Mouse (Mus musculus) ZHBTc4 (cell line): ENCODE measurements around the gene 1700024B05Rik.
"Not testable (repeated sequence)": the region's sequence is repeated elsewhere in the genome, so short reads cannot be mapped to it uniquely, and the experiment has no call there.

Source experiments
- DNase-seq: peaks from one replicate; pipeline ENCODE4 v3.0.0-alpha.2; 2011; ENCODE audit warnings: low read depth, low spot score

The 1700024B05Rik gene

GRCm38 (mm10) chr14:41943695-41944094 is at the start of gene 1700024B05Rik:
TSS of gene 1700024B05Rik (plus strand) at chr14:41943995.
- not testable (repeated sequence) for DNase-seq

GRCm38 (mm10) chr14:41907190-41907589 is 36.6 kb upstream of the 1700024B05Rik start, which contains the start of gene Gm7980:
TSS of gene Gm7980 (minus strand) at chr14:41907290.
- DNase-seq = not testable (repeated sequence)

GRCm38 (mm10) chr14:41924649-41925048 is 19.1 kb upstream of the 1700024B05Rik start, which contains the start of gene 1700049E17Rik1:
TSS of gene 1700049E17Rik1 (plus strand) at chr14:41924949.
- not testable (repeated sequence) for DNase-seq

GRCm38 (mm10) chr14:41964095-41964494 is 20.3 kb downstream of the 1700024B05Rik start:
- DNase-seq = not testable (repeated sequence)

DNA sequence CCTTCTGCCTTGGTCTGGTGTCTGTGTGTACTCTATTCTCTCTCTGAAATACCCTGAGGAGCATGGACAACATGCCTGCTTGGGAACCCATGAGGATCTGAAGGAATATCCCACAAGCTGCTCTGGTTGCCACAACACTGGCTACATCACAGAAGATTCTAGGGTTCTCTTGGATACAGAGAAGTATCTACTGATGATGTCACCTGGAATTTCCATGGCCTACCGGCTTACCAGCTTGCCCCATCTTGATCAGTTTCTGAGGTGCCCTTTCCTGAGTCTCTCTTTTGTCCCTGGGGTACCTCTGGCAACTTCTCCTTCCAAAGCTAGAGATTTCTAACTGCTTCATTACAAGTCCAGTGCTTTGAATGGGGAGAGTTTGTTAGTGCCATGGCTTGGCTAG is 24.0 kb downstream of the 1700024B05Rik start, which contains the start of gene Gm6401:
Gene Gm6401, minus strand, starts transcription at position 101 of the 400 bp plus-strand sequence.
- not testable (repeated sequence) for DNase-seq

- not testable (repeated sequence) for DNase-seq
Measured at GRCm38 (mm10) chr14:41968596-41968995, 24.8 kb downstream of the 1700024B05Rik start.

DNA sequence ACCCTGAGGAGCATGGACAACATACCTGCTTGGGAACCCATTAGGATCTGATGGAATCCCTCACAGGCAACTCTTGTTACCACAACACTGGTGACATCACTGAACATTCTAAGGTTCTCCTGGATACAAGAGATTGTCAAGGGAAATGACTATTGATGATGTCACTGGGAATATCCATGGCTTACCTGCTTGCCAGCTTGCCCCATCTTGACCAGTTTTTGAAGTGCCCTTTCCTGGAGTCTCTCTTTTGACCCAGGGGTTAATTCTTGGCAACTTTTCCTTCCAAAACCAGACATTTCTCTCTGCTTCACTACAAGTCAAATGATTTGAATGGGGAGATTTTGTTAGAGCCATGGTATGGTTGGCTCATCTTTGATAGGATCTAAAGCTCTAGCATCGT is 39.4 kb downstream of the 1700024B05Rik start, which contains the start of gene Gm3543:
Gene Gm3543, minus strand, starts transcription at position 101 of the 400 bp plus-strand sequence.
- DNase-seq = not testable (repeated sequence)
